Mouse (Mus musculus): ENCODE results near the gene Prps1l1. TPM values are rescaled to one million over a fixed set of nuclear protein-coding genes. Genes with fewer than 3 reads are reported as not detected.

Prps1l1 gene
- polyA plus RNA-seq (2014; fragmentation: Illumina TruSeq; extraction: RNeasy Lipid Tissue Mini Kit (QIAGEN cat#74804); ENCODE audit: low read depth, low replicate concordance), result 161 TPM

DNA sequence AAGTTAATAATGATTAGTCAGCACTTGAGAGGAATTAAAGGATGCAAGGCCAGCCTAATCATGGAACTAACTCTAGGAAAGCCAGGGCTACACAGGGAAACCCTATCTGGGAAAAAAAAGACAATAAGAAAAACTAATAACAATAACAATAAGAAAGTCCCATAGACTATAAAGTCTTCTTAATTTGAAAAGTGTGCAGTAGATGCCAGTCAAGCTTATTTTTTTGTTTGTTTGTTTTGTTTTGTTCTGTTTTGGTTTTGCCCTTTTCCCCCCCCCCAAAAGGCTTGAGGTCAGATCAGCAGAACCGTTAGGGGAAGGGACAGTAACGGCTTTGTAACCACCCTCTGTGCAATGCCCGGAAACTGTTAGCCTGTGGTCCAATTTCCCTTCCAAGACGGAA is at the start of gene Prps1l1:
Prps1l1 (plus strand) TSS at position 301 of the 400 bp plus-strand sequence.

Other genes with a start within 250 kb of the Prps1l1 start
- gene Hdac9, start 67.7 kb upstream of the Prps1l1 start, polyA plus RNA-seq (2014; fragmentation: Illumina TruSeq; extraction: RNeasy Lipid Tissue Mini Kit (QIAGEN cat#74804); ENCODE audit: low read depth, low replicate concordance), result 1.7 TPM
- gene Snx13, start 62.4 kb downstream of the Prps1l1 start, polyA plus RNA-seq (2014; fragmentation: Illumina TruSeq; extraction: RNeasy Lipid Tissue Mini Kit (QIAGEN cat#74804); ENCODE audit: low read depth, low replicate concordance), result 148 TPM